Mouse (Mus musculus) neural tube, embryonic 11.5 days (tissue): ENCODE measurements around the gene Prx. TPM values are rescaled to one million over a fixed set of nuclear protein-coding genes. Genes with fewer than 3 reads are reported as not detected.
"Not testable (repeated sequence)": the region's sequence is repeated elsewhere in the genome, so short reads cannot be mapped to it uniquely, and the experiment has no call there.

Experiments used
- ATAC-seq: fragments of 200-750 bp; cut with Nextera tagmentation; 2 replicates; pipeline ENCODE4 v1.8.0; 2017; ENCODE audit warnings: moderate number of reproducible peaks, mild to moderate bottlenecking, moderate TSS enrichment, moderate library complexity; ENCODE audit not compliant: insufficient read depth, low FRiP score, low TSS enrichment
- DNase-seq: peaks from one replicate; pipeline ENCODE4 v3.0.0-alpha.2; 2015; ENCODE audit warnings: low spot score
- H3K27ac ChIP-seq: fragments of 300-500 bp; sonication (generic); 2 replicates; pipeline ENCODE4 v1.5.1; 2014; ENCODE audit warnings: low read depth, mild to moderate bottlenecking, low read length
- H3K27me3 ChIP-seq: fragments of 300-500 bp; sonication (generic); 2 replicates; pipeline ENCODE4 v1.6.1; 2014; ENCODE audit warnings: mild to moderate bottlenecking, low read length, mixed read lengths; ENCODE audit not compliant: control insufficient read depth, insufficient read depth
- H3K36me3 ChIP-seq: fragments of 300-500 bp; sonication (generic); 2 replicates; pipeline ENCODE4 v1.6.1; 2014; ENCODE audit warnings: mild to moderate bottlenecking, low read length, moderate library complexity, mixed read lengths; ENCODE audit not compliant: control insufficient read depth, insufficient read depth
- H3K4me1 ChIP-seq: fragments of 300-500 bp; sonication (generic); 2 replicates; pipeline ENCODE4 v1.6.1; 2014; ENCODE audit warnings: low read length, mixed read lengths; ENCODE audit not compliant: control insufficient read depth, insufficient read depth
- H3K4me2 ChIP-seq: fragments of 300-500 bp; sonication (generic); 2 replicates; pipeline ENCODE4 v1.6.1; 2014; ENCODE audit warnings: low read depth, mild to moderate bottlenecking, moderate library complexity
- H3K4me3 ChIP-seq: fragments of 300-500 bp; sonication (generic); 2 replicates; pipeline ENCODE4 v1.5.1; 2014; ENCODE audit warnings: low read depth, low read length
- H3K9ac ChIP-seq: fragments of 300-500 bp; sonication (generic); 2 replicates; pipeline ENCODE4 v1.6.1; 2014; ENCODE audit warnings: mild to moderate bottlenecking, low read length
- H3K9me3 ChIP-seq: fragments of 300-500 bp; sonication (generic); 2 replicates; pipeline ENCODE4 v1.6.1; 2016; ENCODE audit warnings: low read length; ENCODE audit not compliant: control insufficient read depth
- WGBS: fragments of 180-500 bp; shearing (Covaris S2); extraction: QIAGEN DNeasy Blood & Tissue Kit; methylation state at CpG from one replicate; pipeline ENCODE4 v1.1.7; 2014; 5-methylcytosine and 5-hydroxymethylcytosine counted together
- polyA plus RNA-seq: library from polyadenylated mRNA; unstranded; fragments of >200 nt; fragmentation: Nextera tagmentation; extraction: Ambion mirVana; gene quantifications from 2 replicates; pipeline ENCODE4 v1.2.1, GENCODE M21; 2014

Prx gene
- polyA plus RNA-seq, 1 experiment from 2014 or later = 0.99 TPM

- no peaks in the 10 kb centered on the region for H3K9me3 ChIP-seq
- H3K36me3 ChIP-seq = no peaks in the 10 kb centered on the region
- no peak for ATAC-seq
- no peak overlapping the region for H3K27ac ChIP-seq
- no peaks in the 10 kb centered on the region for H3K27me3 ChIP-seq
- 93% methylated on average over 25 of the region's 25 CpGs for WGBS
- H3K4me2 ChIP-seq = no peak overlapping the region
- H3K4me1 ChIP-seq = peaks cover 4% of the 10 kb centered on the region; the same call in 1 of the 2 replicates
- no peak overlapping the region for H3K9ac ChIP-seq
- H3K4me3 ChIP-seq = no peak overlapping the region
- no peak for DNase-seq
These were observed 9.8 kb upstream of the Prx start for GRCm38 (mm10) chr7:27489270-27489869.

- WGBS = 43% methylated on average over 4 of the region's 4 CpGs
- H3K4me2 ChIP-seq = peak overlapping the region; percentile 66
- H3K9me3 ChIP-seq = no peaks in the 10 kb centered on the region
- ATAC-seq = no peak
- DNase-seq = no peak
- peak overlapping the region; percentile 33 for H3K4me3 ChIP-seq
- 0 out of 2 replicates have a peak overlapping the region, but pooled peaks have one; percentile 24 for H3K27ac ChIP-seq
- peak overlapping the region; percentile 61 for H3K9ac ChIP-seq
- no peaks in the 10 kb centered on the region for H3K36me3 ChIP-seq
- peaks cover 4% of the 10 kb centered on the region; the same call in 1 of the 2 replicates for H3K4me1 ChIP-seq
- no peaks in the 10 kb centered on the region for H3K27me3 ChIP-seq
These were observed 8.9 kb upstream of the Prx start for GRCm38 (mm10) chr7:27490227-27490542.

- H3K36me3 ChIP-seq = no peaks in the 10 kb centered on the region
- peak overlapping the region; percentile 33 for H3K4me3 ChIP-seq
- H3K27me3 ChIP-seq = no peaks in the 10 kb centered on the region
- peaks cover 4% of the 10 kb centered on the region; the same call in 1 of the 2 replicates for H3K4me1 ChIP-seq
- DNase-seq = peak; percentile 78
- 0 out of 2 replicates have a peak overlapping the region, but pooled peaks have one; percentile 24 for H3K27ac ChIP-seq
- WGBS = 2% methylated on average over 31 of the region's 33 CpGs
- H3K4me2 ChIP-seq = peak overlapping the region; percentile 66
- peak; percentile 17; the same call in 1 of the 2 replicates for ATAC-seq
- peak overlapping the region; percentile 61 for H3K9ac ChIP-seq
- no peaks in the 10 kb centered on the region for H3K9me3 ChIP-seq
These were observed 8.4 kb upstream of the Prx start for GRCm38 (mm10) chr7:27490543-27491329.

GRCm38 (mm10) chr7:27491856-27492255 is 7.3 kb upstream of the Prx start:
- no peak overlapping the region for H3K4me3 ChIP-seq
- H3K27me3 ChIP-seq = no peaks in the 10 kb centered on the region
- DNase-seq (no peak), ATAC-seq (no peak)
- H3K36me3 ChIP-seq = no peaks in the 10 kb centered on the region
- WGBS = 81% methylated on average over 7 of the region's 7 CpGs
- H3K9ac ChIP-seq = no peak overlapping the region
- no peaks in the 10 kb centered on the region for H3K9me3 ChIP-seq
- H3K4me1 ChIP-seq = peaks cover 4% of the 10 kb centered on the region; the same call in 1 of the 2 replicates
- no peak overlapping the region for H3K27ac ChIP-seq
- H3K4me2 ChIP-seq = no peak overlapping the region

GRCm38 (mm10) chr7:27493022-27493421 is 6.1 kb upstream of the Prx start:
- no peak overlapping the region for H3K9ac ChIP-seq
- no peaks in the 10 kb centered on the region for H3K27me3 ChIP-seq
- no peaks in the 10 kb centered on the region for H3K36me3 ChIP-seq
- 81% methylated on average over 3 of the region's 3 CpGs for WGBS
- H3K9me3 ChIP-seq = no peaks in the 10 kb centered on the region
- H3K4me3 ChIP-seq = no peak overlapping the region
- no peak for ATAC-seq
- peaks cover 4% of the 10 kb centered on the region; the same call in 1 of the 2 replicates for H3K4me1 ChIP-seq
- no peak overlapping the region for H3K4me2 ChIP-seq
- DNase-seq = no peak
- no peak overlapping the region for H3K27ac ChIP-seq

- WGBS = 85% methylated on average over 5 of the region's 5 CpGs
- no peak for ATAC-seq
- H3K4me2 ChIP-seq = no peak overlapping the region
- H3K27ac ChIP-seq = no peak overlapping the region
- no peaks in the 10 kb centered on the region for H3K27me3 ChIP-seq
- H3K36me3 ChIP-seq = no peaks in the 10 kb centered on the region
- no peak for DNase-seq
- no peak overlapping the region for H3K4me3 ChIP-seq
- no peaks in the 10 kb centered on the region for H3K9me3 ChIP-seq
- no peak overlapping the region for H3K9ac ChIP-seq
- peaks cover 4% of the 10 kb centered on the region; the same call in 1 of the 2 replicates for H3K4me1 ChIP-seq
These were observed 5.7 kb upstream of the Prx start for GRCm38 (mm10) chr7:27493450-27493849.

- H3K4me3 ChIP-seq, H3K27me3 ChIP-seq, H3K9ac ChIP-seq, H3K27ac ChIP-seq, ATAC-seq, H3K36me3 ChIP-seq, H3K4me2 ChIP-seq, DNase-seq, H3K9me3 ChIP-seq, H3K4me1 ChIP-seq: not testable (repeated sequence)
- 89% methylated on average over 9 of the region's 9 CpGs for WGBS
These were observed 4.3 kb upstream of the Prx start for GRCm38 (mm10) chr7:27494659-27495367.

GRCm38 (mm10) chr7:27501620-27502019 is 2.5 kb downstream of the Prx start:
- H3K36me3 ChIP-seq = no peaks in the 10 kb centered on the region
- WGBS = 78% methylated on average over 4 of the region's 4 CpGs
- H3K4me2 ChIP-seq = no peak overlapping the region
- no peak overlapping the region for H3K27ac ChIP-seq
- no peaks in the 10 kb centered on the region for H3K4me1 ChIP-seq
- no peaks in the 10 kb centered on the region for H3K9me3 ChIP-seq
- no peaks in the 10 kb centered on the region for H3K27me3 ChIP-seq
- no peak for DNase-seq
- H3K4me3 ChIP-seq = no peak overlapping the region
- H3K9ac ChIP-seq = no peak overlapping the region
- ATAC-seq = no peak
